Mouse (Mus musculus) common myeloid progenitor, adult 5-6 weeks (primary cell): ENCODE data around the gene Gnai1. TPM values are rescaled to one million over a fixed set of nuclear protein-coding genes. Genes with fewer than 3 reads are reported as not detected.
"Not testable (repeated sequence)": the region's sequence is repeated elsewhere in the genome, so short reads cannot be mapped to it uniquely, and the experiment has no call there.

ENCODE experiments used
- ATAC-seq: replicated peaks from 2 replicates; pipeline ENCODE4 v1.8.0; 2016; ENCODE audit warnings: low read depth, mild to moderate bottlenecking, moderate TSS enrichment, inconsistent platforms; ENCODE audit not compliant: poor library complexity, severe bottlenecking
- total RNA-seq: library from RNA; stranded (forward); fragments of 200-1000, 187-1606 nt; gene quantifications from 2 replicates; pipeline ENCODE4 v1.2.3, GENCODE M21; 2017

The Gnai1 gene
- 0.05 and 0.68 TPM in 2 replicates for total RNA-seq

GRCm38 (mm10) chr5:18360281-18360819 lies at the start of gene Gnai1:
Gene Gnai1 (minus strand): TSS chr5:18360355.
- peak; percentile 45 for ATAC-seq

DNA sequence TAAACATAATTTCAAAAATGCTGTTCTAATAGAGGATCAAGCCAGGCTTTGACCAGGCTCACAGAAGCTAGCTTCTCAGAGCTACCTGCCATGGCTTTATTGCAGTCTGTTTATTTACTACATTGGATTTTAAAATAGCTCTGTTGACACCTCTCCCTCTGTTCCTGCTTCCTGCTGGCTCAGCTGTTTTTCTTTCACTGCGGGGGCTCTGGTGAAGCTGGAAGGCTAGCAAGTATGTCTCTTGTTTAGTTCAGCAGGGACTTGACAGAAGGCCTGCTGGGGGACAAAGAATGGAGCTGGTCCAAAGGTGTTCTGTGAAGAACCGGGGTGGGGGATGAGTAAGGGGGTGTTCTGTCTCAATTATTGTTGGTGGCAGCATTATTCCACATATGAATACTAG lies 7.7 kb upstream of the Gnai1 start:
- ATAC-seq = no peak

DNA sequence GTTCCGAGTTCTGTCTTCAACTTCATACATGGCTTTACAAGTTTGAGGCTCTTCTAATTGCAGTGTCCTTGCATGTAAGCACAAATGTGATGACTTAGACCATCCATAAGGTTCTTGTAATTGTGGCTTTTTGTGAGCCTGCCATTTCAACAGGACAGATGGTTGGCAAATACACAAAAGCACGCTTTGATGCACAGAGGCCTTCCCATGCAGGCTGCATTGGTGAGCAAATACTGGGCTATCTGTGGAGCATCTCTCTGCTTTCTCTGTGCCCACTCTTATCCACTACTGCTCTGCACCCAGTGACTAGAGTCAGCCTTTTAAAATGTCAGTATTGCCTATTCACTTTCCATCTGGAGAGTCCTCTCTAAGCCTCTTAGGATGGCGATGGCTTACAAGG lies 5.3 kb upstream of the Gnai1 start:
- ATAC-seq = no peak

- no peak for ATAC-seq
Measured at GRCm38 (mm10) chr5:18360956-18361355, 801 bp upstream of the Gnai1 start.

DNA sequence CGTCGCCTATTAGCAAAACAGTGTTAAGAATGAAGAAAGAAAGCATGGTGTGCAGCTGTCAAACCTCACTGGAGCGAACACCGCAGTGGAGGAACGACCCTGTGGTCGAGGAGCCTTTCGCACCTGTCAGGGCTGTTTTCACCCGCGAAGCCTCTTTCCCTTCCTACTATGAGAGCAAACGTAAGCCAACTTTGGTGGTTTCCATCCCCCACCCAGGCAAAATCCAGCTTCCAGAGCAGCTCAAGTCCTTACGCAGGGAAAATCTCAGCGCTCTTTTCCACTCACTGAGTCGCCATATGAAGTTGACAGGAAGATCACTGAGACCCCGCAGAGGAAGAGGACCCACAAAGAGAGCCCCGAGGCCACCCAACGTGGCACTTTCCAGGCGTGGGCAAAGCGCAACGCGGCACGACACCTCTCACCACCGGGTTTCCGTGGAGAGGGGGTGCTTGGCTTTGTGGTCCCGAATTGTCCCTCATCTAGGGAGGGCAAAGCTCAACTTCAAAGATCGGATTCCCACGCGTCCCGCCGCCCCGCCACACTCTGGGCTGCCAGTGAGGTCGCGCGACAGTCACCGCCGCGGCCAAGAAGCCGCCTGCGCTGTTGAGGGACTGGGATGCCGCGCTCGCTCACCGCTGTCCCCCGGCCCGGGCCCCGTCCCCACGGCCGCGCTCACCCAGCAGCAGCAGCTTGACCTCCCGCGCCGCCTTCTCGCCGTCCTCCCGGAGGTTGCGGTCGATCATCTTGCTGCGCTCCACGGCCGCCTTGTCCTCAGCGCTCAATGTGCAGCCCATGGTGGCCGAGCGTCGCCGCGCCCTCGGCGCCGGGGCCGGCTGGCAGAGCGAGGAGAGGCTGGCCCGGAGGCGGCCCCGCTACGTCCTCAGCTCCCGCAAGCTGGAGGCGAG lies 527 bp downstream of the Gnai1 start:
- ATAC-seq = no peak; the same call in 1 of the 2 replicates

- no peak for ATAC-seq
Measured at GRCm38 (mm10) chr5:18358778-18359177, 1.4 kb downstream of the Gnai1 start.

DNA sequence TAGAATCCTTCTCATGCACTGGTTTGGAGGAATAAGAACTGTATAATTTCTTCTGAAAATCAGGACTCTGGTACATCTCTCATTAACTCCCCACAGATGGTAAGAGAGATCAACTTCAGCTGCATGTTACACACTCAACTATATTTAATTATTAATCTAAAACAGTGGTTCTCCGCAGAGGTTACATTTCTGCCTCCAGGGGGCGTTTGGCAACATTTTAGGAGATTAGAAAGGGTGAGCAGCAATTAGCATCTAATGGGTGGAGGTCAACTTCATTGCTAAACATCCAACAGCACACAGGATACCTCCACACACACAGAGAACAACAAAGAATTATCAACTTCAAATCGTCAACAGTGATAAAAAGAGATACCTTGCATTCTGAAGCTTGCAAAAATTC lies 2.0 kb downstream of the Gnai1 start:
- 0 out of 2 replicates have a peak, but pooled peaks have one; percentile 48 for ATAC-seq

DNA sequence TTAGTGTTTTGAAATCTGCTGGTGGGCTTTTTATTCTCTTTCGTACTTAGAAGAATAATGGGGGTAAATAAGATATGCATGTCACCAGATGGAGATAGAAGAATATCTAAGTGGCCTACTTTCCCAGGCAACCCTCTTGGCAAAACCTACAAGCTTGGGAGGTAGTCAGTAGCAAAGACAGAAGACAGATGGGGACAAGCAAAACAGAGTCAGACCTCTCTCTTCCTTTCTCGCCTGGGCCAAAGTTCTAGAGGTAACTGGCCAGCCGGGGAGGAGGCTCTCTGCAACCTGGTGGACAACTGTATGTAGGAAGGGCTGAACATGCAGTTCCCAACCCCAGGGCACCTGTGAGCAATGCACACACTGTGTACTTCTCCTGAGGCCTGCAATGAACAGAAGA lies 12.9 kb downstream of the Gnai1 start:
- no peak for ATAC-seq

DNA sequence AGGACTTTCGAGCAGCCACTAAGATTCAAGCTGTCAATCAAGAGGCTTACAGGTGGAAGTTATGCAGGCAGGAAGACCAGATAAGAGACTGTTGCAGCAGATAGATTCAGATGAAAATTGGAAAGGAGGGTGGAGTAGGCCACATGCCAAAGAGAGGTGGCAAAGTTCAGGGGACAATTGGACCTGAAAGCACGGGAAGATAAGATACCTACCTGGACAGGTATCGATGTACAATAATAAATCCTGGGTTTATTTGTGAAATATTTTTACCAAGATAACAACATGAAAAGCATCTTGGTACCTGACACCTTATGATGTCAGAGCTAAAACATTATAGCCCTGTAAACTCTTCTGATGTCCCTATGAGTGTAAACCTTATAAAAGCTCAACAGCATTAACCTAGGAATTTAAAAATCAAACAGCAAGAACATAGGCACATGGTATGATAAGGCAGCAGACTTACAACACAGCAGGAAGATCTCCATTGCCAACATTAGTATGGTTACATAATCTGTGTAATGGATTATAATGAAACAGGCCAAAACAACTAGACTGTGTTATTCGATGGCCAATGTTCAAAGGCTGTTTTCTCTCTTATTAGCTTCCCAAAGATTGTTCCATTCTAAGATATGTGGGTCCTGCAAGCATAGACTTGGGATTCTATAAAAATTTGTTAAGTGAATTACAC lies 16.6 kb downstream of the Gnai1 start:
- no peak for ATAC-seq

DNA sequence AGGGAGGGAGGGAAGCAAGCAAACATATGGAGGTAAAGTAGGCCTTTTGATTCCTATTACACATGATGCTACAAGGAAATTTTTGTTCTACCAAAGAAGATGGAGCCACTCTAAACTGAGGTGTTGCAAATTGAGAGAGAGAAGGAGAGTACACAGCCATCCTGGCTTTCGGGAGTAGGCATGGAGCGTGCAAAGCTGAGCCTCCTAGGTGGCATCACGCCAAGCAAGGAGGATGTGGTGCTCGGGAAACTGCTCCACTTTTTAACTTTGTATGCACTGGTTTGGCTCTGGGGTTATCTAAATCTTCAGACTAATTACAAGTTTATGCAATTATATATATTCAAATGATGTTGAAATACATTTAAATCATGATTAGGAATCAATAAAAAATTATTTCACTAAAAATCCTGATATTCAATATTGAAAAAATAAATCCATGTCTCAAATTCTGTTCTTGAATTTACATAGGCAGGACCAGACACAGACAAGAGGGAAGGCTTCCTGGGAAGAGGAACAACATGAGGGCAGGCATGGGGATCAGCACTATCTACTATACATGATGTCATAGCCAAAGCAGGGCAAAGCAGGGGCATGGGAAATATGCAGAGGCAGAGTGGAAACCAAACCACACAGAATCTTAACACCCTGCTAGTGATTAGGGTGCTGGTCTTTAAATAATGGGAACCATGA lies 17.2 kb downstream of the Gnai1 start:
- ATAC-seq = no peak

- not testable (repeated sequence) for ATAC-seq
Measured at GRCm38 (mm10) chr5:18341876-18342275, 18.3 kb downstream of the Gnai1 start.

GRCm38 (mm10) chr5:18332256-18332655 lies 27.9 kb downstream of the Gnai1 start:
- ATAC-seq = no peak

DNA sequence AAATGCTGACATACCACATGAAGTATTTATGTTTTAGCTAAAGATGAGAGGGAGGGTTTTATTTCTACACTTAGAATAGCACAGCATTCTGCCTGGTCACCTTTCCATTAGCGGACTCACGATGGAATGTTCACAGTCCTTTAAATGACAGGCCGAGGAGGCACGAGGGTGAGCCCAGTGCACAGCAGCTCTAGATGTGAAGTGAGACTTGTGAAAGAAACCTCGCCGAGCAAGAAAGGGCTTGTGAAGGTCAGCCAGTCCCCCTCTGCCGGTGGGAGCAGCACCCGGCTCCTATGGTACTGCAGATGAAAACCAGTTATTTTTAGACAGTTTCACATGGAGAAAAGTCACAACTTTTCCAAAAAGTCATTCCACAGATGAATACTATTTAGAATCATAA lies 29.4 kb downstream of the Gnai1 start:
- ATAC-seq = no peak

GRCm38 (mm10) chr5:18326159-18326558 lies 34.0 kb downstream of the Gnai1 start:
- no peak for ATAC-seq

- ATAC-seq = no peak
Measured at GRCm38 (mm10) chr5:18323534-18323933, 36.6 kb downstream of the Gnai1 start.

DNA sequence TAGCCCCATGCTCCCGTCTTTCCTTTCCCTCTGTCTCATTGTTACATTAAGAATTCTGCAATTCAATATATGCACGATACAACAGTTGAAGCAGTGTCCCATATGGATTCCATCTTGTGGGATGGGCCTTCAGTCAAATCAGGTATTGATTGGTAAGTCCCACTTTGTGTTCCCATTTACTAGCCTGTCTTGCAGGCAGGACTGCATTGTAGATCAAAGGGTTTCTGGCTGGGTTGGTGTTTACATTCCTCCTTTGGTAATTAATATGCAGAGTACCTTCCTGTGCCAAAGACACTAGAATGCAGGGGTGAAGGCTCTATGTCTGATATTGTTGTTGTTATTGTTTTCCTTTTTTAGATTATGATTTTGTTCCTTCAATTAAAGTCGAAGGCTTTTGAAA lies 38.5 kb downstream of the Gnai1 start:
- no peak for ATAC-seq

DNA sequence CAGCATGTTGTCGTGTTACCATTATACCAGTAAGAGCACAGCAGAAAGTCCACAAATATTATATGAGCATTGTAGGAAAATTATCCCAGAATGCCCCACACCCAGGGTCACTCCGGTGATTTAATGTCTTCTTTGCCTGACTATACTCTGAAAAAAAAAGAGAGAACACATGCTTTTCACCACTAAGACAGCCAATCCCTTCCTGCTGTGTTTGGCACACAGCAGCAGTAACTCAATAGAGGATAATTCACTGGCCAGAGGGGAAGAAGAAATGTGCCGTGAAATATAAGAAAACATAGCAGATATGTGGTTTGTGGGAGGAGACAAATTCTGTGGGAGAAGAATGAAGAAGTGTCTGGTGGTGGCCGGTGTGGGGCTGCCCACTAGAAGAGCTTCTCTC lies 41.3 kb downstream of the Gnai1 start:
- no peak for ATAC-seq

DNA sequence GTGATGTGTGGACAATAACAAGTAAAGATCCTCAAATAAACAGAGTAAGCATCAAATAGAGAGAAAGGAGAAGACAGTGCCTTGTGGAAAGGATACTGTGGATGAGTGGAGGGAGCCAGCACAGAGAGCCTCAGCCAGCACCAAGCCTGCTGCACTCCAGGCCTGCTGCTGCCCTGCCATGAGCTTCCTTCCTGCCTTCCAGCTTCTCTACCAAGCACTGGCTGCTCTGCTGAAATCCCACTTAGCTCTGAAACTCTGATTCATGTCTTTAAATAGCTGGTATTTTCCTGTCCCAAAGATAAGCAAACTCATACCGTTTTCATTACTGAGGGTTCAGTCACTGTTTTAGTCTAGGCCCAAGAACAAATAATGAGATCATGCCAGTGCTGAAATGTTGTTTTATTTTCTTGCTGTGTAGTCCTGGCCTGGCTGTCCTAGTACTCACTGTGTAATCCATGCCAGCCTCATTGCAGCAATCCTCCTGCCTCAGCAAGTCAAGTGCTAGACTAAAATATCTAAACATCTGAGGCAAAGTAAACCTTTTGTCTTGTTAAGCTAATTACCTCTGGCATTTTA lies 52.8 kb downstream of the Gnai1 start:
- ATAC-seq = no peak

- no peak for ATAC-seq
Measured at GRCm38 (mm10) chr5:18296584-18296983, 63.6 kb downstream of the Gnai1 start.

DNA sequence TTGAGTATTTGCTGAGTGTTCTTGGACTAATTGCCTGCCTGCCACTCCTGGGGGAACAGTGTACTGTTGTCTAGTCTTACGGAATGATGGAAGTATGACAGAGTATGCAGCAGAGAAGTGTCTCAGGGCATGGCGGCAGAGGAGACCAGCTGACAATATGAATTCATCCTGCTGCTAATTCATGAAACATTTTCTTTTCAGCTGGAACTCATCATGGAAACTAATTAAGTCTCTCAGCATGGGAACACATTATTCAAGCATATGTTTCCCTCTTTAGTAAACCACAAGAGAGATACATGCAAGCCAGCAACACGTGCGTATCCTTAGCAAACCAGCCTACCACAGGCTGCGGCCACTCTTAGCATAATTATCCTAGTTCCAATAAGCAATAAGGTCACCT lies 67.4 kb downstream of the Gnai1 start:
- ATAC-seq = no peak
